8 mouse cellular contexts compared by ENCODE assay signal in genomic region chr3:17870895-17871482, GRCm38 (mm10).
DNase-seq lines count a peak whose midpoint lies in the region.

No protein-coding gene starts in this region.

- H3K27me3 ChIP-seq in embryonic facial prominence, embryonic 10.5 days (replicated peaks; ENCODE audit: low read depth, poor library complexity, severe bottlenecking), result no peaks in the 10 kb centered on the region

- H3K27ac ChIP-seq in embryonic facial prominence, embryonic 10.5 days (replicated peaks), result no peak overlapping the region

- H3K4me1 ChIP-seq in embryonic facial prominence, embryonic 10.5 days, result no peaks in the 10 kb centered on the region

- DNase-seq in layer of hippocampus, adult 18-20 months (ENCODE audit: low spot score in 2 of 2), result peak; percentile 22 to 62
- DNase-seq in layer of hippocampus, postnatal 25 days (ENCODE audit: extremely low spot score in 1 of 2, low spot score in 1 of 2), result no peak
- DNase-seq in R1 (ENCODE audit: low read depth, low spot score), result peak; percentile 37
- DNase-seq in embryonic facial prominence, embryonic 10.5 days (ENCODE audit: low spot score), result peak; percentile 21
- DNase-seq in left cerebral cortex, postnatal 4 days, result peak; percentile 13
- DNase-seq in natural killer cell, adult 2 months (ENCODE audit: low spot score in 2 of 2), result no peak
- no peak for DNase-seq in thymus, postnatal 10 days (ENCODE audit: low spot score in 2 of 2)
- no peak for DNase-seq in heart, adult 9 months (ENCODE audit: low spot score in 2 of 2)

- H3K4me3 ChIP-seq in embryonic facial prominence, embryonic 10.5 days, result no peak overlapping the region

- H3K36me3 ChIP-seq in embryonic facial prominence, embryonic 10.5 days (replicated peaks), result no peaks in the 10 kb centered on the region

- 55% methylated on average over 4 of the region's 4 CpGs for WGBS in embryonic facial prominence, embryonic 10.5 days

- H3K9me3 ChIP-seq in embryonic facial prominence, embryonic 10.5 days, result no peaks in the 10 kb centered on the region

- intact Hi-C loops in left cerebral cortex, postnatal 4 days (cut with DNase I), result no loop called here

Comparison
In these comparisons a context has a peak if more than half of its experiments do, and no peak if none do; other contexts are left out.
1. DNase-seq: peak in layer of hippocampus, adult 18-20 months (2 of 2), R1 (single experiment), embryonic facial prominence, embryonic 10.5 days (single experiment) and left cerebral cortex, postnatal 4 days (single experiment); none in layer of hippocampus, postnatal 25 days (0 of 2), natural killer cell, adult 2 months (0 of 2), thymus, postnatal 10 days (0 of 2) and heart, adult 9 months (0 of 2).